12 mouse cellular contexts compared by ENCODE assay signal in the genomic region with DNA sequence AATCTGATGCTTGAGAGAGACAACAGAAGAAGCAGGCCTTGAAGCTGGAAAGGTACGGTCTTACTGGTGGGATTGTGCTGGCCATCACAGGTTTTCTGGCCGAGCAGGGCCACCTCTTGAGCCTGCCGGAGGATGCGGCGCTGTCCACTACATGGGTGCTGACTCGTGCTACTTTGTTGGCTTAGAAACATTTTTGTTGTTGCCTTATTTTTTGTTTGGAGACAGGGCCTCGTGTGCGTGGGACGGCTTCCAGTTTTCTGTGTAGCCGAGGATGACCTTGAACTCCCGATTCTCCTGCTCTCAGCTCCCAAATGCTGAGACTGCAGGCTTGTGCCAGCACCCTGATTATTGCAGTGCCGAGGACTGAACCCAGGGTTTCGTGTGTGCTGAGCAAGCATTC. TPM values are rescaled to one million over a fixed set of nuclear protein-coding genes. Genes with fewer than 3 reads are reported as not detected.
DNase-seq lines count a peak whose midpoint lies in the region; ATAC-seq and TF ChIP-seq lines count a peak whose summit lies in the region.
"Had no signal": no experiment of that assay in that cellular context is flagged by ENCODE, and none has a peak within 500 bp of the region (broad histone marks: within the 10 kb centered on the region; RNA-seq: fewer than 3 reads in every experiment).

No protein-coding gene starts in this region.

- in situ Hi-C loops in ES-E14 (cut with MboI; ENCODE audit: low sequenced_read_pairs in 2 of 2, unreplicated experiment in 2 of 2) = no loop called here

- H3K4me3 ChIP-seq in ES-E14 (ENCODE audit: insufficient read depth in 1 of 2, low read depth in 1 of 2, low read length in 2 of 2, poor library complexity in 1 of 2, severe bottlenecking in 1 of 2) = no peak overlapping the region
- H3K4me3 ChIP-seq: heart, embryonic 15.5 days; midbrain, embryonic 12.5 days; neural tube, embryonic 13.5 days had no signal

- no peaks in the 10 kb centered on the region for H3K36me3 ChIP-seq in ES-E14 (ENCODE audit: control insufficient read depth, insufficient read depth, low read length, poor library complexity, severe bottlenecking)
- H3K36me3 ChIP-seq: heart, embryonic 15.5 days; midbrain, embryonic 12.5 days; neural tube, embryonic 13.5 days had no signal

- H3K9ac ChIP-seq in ES-E14 (ENCODE audit: insufficient read depth, low read depth, low read length, poor library complexity, severe bottlenecking) = no peak overlapping the region
- H3K9ac ChIP-seq: heart, embryonic 15.5 days; liver, embryonic 14.5 days; midbrain, embryonic 12.5 days; neural tube, embryonic 13.5 days had no signal

- H3K27ac ChIP-seq in ES-E14 (ENCODE audit: insufficient read depth, low read depth, low read length, poor library complexity, severe bottlenecking) = no peak overlapping the region
- H3K27ac ChIP-seq: heart, embryonic 15.5 days; liver, embryonic 14.5 days; midbrain, embryonic 12.5 days; neural tube, embryonic 13.5 days had no signal

- peak; percentile 35 for DNase-seq in kidney, postnatal 14 days
- no peak for DNase-seq in kidney, adult 11 months
- DNase-seq in ES-CJ7 (ENCODE audit: low read depth, low spot score) (peak; percentile 11), ES-E14 (ENCODE audit: low read depth, low spot score) (no peak)
- DNase-seq in embryo, embryonic 11 days = peak; percentile 51
- no peak for DNase-seq in cerebellum, postnatal 36 days
- DNase-seq in cerebellum, adult 9-11 months = no peak

- no peaks in the 10 kb centered on the region for H3K9me3 ChIP-seq in ES-E14 (ENCODE audit: control insufficient read depth, insufficient read depth, low read depth, low read length)
- H3K9me3 ChIP-seq: heart, embryonic 15.5 days; midbrain, embryonic 12.5 days; neural tube, embryonic 13.5 days had no signal

- peaks cover 0 to 2% of the 10 kb centered on the region in 2 experiments; a peak in 1 of 4 replicates for H3K4me1 ChIP-seq in ES-E14 (ENCODE audit: control insufficient read depth in 2 of 2, insufficient read depth in 2 of 2, low read length in 2 of 2, poor library complexity in 1 of 2)

- ATAC-seq in megakaryocyte, adult 5-6 weeks (ENCODE audit: poor library complexity, severe bottlenecking) = no peak

TF ChIP-seq in ES-E14, 5 proteins besides CTCF, POLR2A, EP300 and RAD21:
- TF ChIP-seq MAFK (IDR thresholded peaks at IDR 0.05; ENCODE audit: insufficient read depth, low read depth, low read length) (0 out of 2 replicates have a peak, but pooled peaks have one; percentile 33), ZNF384 (IDR thresholded peaks at IDR 0.05; ENCODE audit: low read depth, low read length) (no peak)

RNA-seq across cellular contexts. Expression of gene Arntl, which starts 12.2 kb away (rescaled TPM):
- 7.2 and 10.0 TPM in 2 replicates for total RNA-seq in ES-E14 (2012; rRNA removed)
- 7.3 and 8.9 TPM in 2 replicates for total RNA-seq in megakaryocyte, adult 5-6 weeks (2015)
- 8.3 and 9.5 TPM in 2 replicates for total RNA-seq in megakaryocyte, adult 5-6 weeks (2017)

Comparison
In these comparisons a context has a peak if more than half of its experiments do, and no peak if none do; other contexts are left out.
1. DNase-seq: peak in kidney, postnatal 14 days (single experiment), ES-CJ7 (single experiment) and embryo, embryonic 11 days (single experiment); none in kidney, adult 11 months (single experiment), ES-E14 (single experiment), cerebellum, postnatal 36 days (0 of 2) and cerebellum, adult 9-11 months (single experiment).